Mouse (Mus musculus) midbrain, postnatal 0 days (tissue): ENCODE results near the gene Pitpnc1. TPM values are rescaled to one million over a fixed set of nuclear protein-coding genes. Genes with fewer than 3 reads are reported as not detected.

Source experiments
- ATAC-seq: fragments of 200-750 bp; cut with Nextera tagmentation; 2 replicates; pipeline ENCODE4 v1.8.0; 2017; ENCODE audit warnings: moderate number of reproducible peaks, mild to moderate bottlenecking, moderate TSS enrichment, moderate library complexity; ENCODE audit not compliant: low FRiP score
- DNase-seq: peaks from one replicate; pipeline ENCODE4 v3.0.0-alpha.2; 2015; ENCODE audit warnings: low spot score
- H3K27ac ChIP-seq: fragments of 300-500 bp; sonication (generic); 2 replicates; pipeline ENCODE4 v1.5.1; 2014; ENCODE audit warnings: low read depth, mild to moderate bottlenecking, low read length, mixed read lengths
- H3K27me3 ChIP-seq: fragments of 300-500 bp; sonication (generic); 2 replicates; pipeline ENCODE4 v1.6.1; 2014; ENCODE audit warnings: low read length, control low read depth, mixed read lengths; ENCODE audit not compliant: insufficient read depth
- H3K36me3 ChIP-seq: fragments of 300-500 bp; sonication (generic); 2 replicates; pipeline ENCODE4 v1.6.1; 2014; ENCODE audit warnings: low read length, control low read depth, mixed read lengths; ENCODE audit not compliant: insufficient read depth
- H3K4me1 ChIP-seq: fragments of 300-500 bp; sonication (generic); 2 replicates; pipeline ENCODE4 v1.6.1; 2014; ENCODE audit warnings: mild to moderate bottlenecking, control low read depth, antibody characterized with exemption, low read length, mixed read lengths; ENCODE audit not compliant: insufficient read depth
- H3K4me2 ChIP-seq: fragments of 300-500 bp; sonication (generic); 2 replicates; pipeline ENCODE4 v1.6.1; 2014; ENCODE audit warnings: low read depth, mild to moderate bottlenecking, low read length, mixed read lengths; ENCODE audit not compliant: poor library complexity, severe bottlenecking
- H3K4me3 ChIP-seq: fragments of 300-500 bp; sonication (generic); 2 replicates; pipeline ENCODE4 v1.5.1; 2014; ENCODE audit warnings: low read depth, mild to moderate bottlenecking, low read length, moderate library complexity
- H3K9ac ChIP-seq: fragments of 300-500 bp; sonication (generic); replicated peaks from 2 replicates; pipeline ENCODE4 v1.6.1; 2014; ENCODE audit warnings: mild to moderate bottlenecking, low read length, moderate library complexity, mixed read lengths; ENCODE audit not compliant: poor library complexity, severe bottlenecking
- H3K9me3 ChIP-seq: fragments of 300-500 bp; sonication (generic); 2 replicates; pipeline ENCODE4 v1.6.1; 2016; ENCODE audit warnings: low read length, control low read depth
- CTCF ChIP-seq: IDR thresholded peaks from 2 replicates; pipeline ENCODE4 v1.5.1; 2016; ENCODE audit warnings: antibody characterized with exemption, mild to moderate bottlenecking
- WGBS: fragments of 180-500 bp; shearing (Covaris S2); extraction: QIAGEN DNeasy Blood & Tissue Kit; methylation state at CpG from one replicate; pipeline ENCODE4 v1.1.7; 2014; 5-methylcytosine and 5-hydroxymethylcytosine counted together
- polyA plus RNA-seq: library from polyadenylated mRNA; unstranded; fragments of >200 nt; fragmentation: Nextera tagmentation; extraction: Ambion mirVana; gene quantifications from 2 replicates; pipeline ENCODE4 v1.2.1, GENCODE M21; 2015
- total RNA-seq: library from RNA; depleted of rRNA; stranded (reverse); fragments of >200 nt; gene quantifications from 2 replicates; pipeline ENCODE4 v1.2.3, GENCODE M21; 2014

Pitpnc1 gene
- total and polyA plus RNA-seq, 2 experiments from 2014 or later, result 54.0 to 56.5 TPM

DNA sequence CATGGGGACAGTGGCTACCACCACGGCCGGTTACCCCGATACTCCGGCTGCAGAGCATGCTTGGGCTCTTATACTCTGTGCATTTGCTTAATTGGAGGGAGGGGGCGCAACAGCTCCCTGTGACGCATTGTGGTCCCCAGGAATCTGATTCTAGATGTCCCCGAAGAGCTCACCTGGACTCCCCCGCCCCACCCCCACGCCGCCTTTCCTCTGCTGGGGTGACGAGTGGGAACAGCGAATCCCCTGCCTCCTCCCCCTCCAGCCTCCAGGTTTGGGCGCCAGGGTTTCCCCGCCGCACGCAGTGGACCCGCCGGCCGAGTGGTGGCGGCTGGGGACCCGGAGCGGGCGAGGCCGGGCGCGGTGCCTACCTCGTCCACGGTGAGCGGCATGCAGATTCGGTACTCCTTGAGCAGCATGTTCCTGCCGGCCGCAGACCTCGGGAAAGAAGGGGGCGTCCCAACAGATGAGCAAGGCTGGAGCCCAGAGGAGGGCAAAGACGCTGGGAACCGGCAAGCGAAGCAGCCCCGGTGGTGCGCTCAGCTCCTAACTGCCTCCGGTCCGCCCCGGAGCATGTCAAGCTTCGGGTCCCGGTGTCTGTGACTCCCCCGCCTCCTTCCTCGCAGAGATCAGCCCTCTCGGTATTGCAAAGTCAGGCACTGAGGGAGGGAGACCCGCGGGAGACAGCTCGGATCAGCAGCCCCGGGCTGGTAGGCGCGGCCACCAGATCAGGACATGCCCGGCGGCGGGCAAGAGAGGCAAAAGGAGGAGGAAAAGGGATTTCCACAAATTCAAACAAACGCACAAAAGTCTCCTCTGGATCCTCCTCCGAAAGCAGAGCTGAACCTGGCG lies 752 bp downstream of the Pitpnc1 start:
- TF ChIP-seq CTCF, result no peak; the same call in 1 of the 2 replicates
- peak overlapping the region; percentile 90 for H3K4me3 ChIP-seq
- H3K27ac ChIP-seq, result peak overlapping the region; percentile 55
- ATAC-seq, result peak; percentile 42; the same call in 1 of the 2 replicates
- peaks cover 6% of the 10 kb centered on the region for H3K4me1 ChIP-seq
- peak; percentile 45 for DNase-seq
- H3K4me2 ChIP-seq, result peak overlapping the region; percentile 71
- H3K9ac ChIP-seq, result peak overlapping the region; percentile 66
- no peaks in the 10 kb centered on the region for H3K36me3 ChIP-seq
- WGBS, result under 1% methylated on average over 58 of the region's 59 CpGs
- H3K9me3 ChIP-seq, result no peaks in the 10 kb centered on the region
- no peaks in the 10 kb centered on the region for H3K27me3 ChIP-seq

DNA sequence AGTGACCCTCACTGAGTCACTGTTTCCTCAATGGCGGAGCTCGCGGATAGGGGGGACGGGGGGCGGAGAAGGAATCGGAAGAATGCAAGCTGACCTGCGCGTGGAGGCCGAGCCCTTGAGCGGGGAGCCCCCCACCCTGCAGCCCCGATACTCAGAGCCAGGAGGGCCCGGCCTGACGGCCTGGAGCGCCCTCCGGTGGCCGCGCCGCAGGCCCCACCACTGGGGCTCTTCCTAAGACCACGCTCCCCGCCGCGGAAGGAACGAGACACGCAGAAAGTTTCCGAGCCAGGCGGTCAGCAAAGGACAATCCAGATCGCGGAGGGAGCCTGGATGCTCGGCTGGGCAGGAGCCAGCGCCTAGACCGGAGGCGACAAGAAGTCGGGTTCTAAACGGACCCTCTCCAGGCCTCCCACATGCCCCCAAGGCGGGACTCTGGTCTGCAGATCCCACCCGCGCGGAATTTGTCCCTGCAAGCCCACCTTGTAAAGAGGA lies 1.4 kb downstream of the Pitpnc1 start:
- peak; percentile 89 for ATAC-seq
- under 1% methylated on average over 37 of the region's 38 CpGs for WGBS
- Histone ChIP-seq H3K9ac (peak overlapping the region; percentile 66), H3K4me3 (peak overlapping the region; percentile 90), H3K36me3 (no peaks in the 10 kb centered on the region), H3K4me1 (peaks cover 6% of the 10 kb centered on the region), H3K27ac (peak overlapping the region; percentile 55), H3K9me3 (no peaks in the 10 kb centered on the region), H3K27me3 (no peaks in the 10 kb centered on the region), H3K4me2 (peak overlapping the region; percentile 71)
- TF ChIP-seq CTCF, result peak; percentile 92
- peak; percentile 88 for DNase-seq

DNA sequence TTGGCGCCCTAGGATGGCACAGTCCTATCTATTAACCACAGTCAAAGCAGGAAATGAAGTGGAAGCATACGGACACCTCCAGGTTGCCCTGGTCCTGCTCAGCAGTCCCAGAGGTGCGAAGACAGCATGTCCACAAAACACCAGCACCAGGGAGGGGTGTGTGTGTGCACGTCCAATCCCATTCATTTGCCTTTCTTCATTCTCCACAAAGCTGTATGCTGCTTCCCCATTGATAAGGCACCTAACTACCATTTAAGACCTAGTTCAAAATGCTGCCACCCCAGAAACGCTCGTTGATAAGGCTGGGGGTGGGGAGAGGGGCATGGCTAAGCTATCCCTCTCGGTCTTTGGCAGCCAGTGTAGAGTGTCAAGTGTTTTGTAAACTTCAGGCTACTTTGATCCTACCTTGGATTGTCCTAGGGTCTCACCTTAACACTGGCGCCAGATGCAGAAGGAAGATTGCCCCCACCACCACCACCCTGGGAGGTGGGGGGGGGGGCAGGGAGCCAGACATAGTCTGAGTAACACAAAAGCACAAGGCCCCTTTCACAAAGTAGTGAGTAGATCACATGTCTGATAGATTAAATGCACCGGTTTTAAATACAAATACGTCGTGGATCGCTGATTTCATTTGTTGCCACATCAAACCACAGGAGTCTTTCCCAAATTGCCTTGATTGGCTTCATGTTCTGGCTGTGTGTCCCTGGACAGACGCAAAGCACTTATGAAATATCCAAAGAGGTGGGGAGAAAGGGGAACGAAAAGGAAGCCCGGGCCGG lies 2.1 kb downstream of the Pitpnc1 start:
- 18% methylated on average over 16 of the region's 16 CpGs for WGBS
- no peak for ATAC-seq
- Histone ChIP-seq H3K36me3 (no peaks in the 10 kb centered on the region), H3K4me3 (peak overlapping the region; percentile 90), H3K27me3 (no peaks in the 10 kb centered on the region), H3K9ac (peak overlapping the region; percentile 66), H3K4me1 (peaks cover 6% of the 10 kb centered on the region), H3K9me3 (no peaks in the 10 kb centered on the region), H3K4me2 (peak overlapping the region; percentile 71), H3K27ac (peak overlapping the region; percentile 55)
- no peak for TF ChIP-seq CTCF
- no peak for DNase-seq

DNA sequence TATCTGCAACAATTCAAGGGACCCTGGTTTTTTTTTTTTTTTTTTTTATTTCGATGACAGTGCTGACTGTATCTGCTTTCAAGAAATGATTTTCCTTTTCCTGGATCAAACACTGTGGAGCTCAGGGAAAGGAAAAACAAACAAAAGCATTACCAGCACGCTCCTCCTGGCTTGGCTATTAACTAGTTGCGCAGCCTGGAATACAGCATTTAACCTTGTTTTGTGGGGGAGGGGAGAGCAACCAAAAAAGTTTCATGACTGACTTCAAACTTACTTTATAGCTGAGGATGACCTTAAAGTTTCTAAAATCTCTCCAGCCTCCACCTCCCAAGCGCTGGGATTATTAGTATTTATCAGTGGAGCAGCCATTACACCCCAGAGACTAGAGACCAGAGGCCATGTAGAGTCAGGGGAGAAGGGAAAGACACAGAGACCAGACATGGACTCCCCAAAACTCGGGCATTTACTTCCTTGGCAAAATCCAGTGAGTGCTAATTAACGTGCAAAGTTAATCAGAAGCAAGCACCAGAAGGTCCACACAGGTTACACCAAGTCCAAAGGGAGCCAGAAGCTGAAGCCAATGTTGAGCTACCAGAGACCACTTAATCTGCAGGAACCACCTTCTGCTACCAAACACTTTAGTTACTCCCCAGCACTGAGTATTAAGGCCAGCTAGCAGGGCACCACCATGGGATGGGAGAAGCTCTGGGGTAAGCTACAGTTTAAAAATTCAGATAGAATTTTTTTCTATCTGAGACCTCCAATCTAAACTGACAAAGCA lies 3.7 kb downstream of the Pitpnc1 start:
- WGBS, result 78% methylated on average over 6 of the region's 6 CpGs
- Histone ChIP-seq H3K9ac (no peak overlapping the region), H3K4me2 (no peak overlapping the region), H3K4me1 (peaks cover 6% of the 10 kb centered on the region), H3K36me3 (no peaks in the 10 kb centered on the region), H3K9me3 (no peaks in the 10 kb centered on the region), H3K4me3 (no peak overlapping the region), H3K27ac (no peak overlapping the region), H3K27me3 (no peaks in the 10 kb centered on the region)
- no peak for TF ChIP-seq CTCF
- DNase-seq (no peak), ATAC-seq (no peak)

DNA sequence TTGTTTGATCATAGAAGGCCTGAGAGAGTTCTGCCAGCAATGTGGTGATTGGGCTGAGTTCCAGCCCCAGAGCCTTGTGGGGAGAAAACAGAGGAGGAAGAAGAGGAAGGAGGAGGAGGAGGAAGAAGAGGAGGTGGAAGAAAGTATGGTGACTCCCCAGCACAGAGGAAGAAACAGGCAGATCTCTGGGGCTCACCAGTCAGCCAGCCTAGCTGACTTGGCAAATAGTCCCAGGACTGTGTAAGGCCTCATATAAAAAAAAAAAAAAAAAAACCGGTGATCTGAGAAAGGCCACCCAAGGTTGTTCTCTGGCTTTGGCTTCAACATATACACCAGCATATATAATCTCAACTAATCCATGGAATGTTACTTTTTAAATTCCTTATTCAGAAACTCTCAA lies 4.5 kb downstream of the Pitpnc1 start:
- Histone ChIP-seq H3K4me2 (no peak overlapping the region), H3K4me3 (no peak overlapping the region)
- no peak for ATAC-seq

More for the DNA sequence above, 4.5 kb downstream of the Pitpnc1 start:
- no peak for TF ChIP-seq CTCF
- no peak overlapping the region for H3K9ac ChIP-seq
- no peaks in the 10 kb centered on the region for H3K36me3 ChIP-seq
- H3K4me1 ChIP-seq, result peaks cover 6% of the 10 kb centered on the region
- H3K9me3 ChIP-seq, result no peaks in the 10 kb centered on the region
- no peak overlapping the region for H3K27ac ChIP-seq
- no peak for DNase-seq
- 71% methylated on average over 1 of the region's 1 CpGs for WGBS
- no peaks in the 10 kb centered on the region for H3K27me3 ChIP-seq
